Mouse (Mus musculus) MEL (cell line): Measurements from ENCODE around the gene Zfand3.

Experiments
- CTCF ChIP-seq, 3 experiments: IDR thresholded peaks in 2 of 3; conservative IDR thresholded peaks in 1 of 3; 2 replicates each; pipeline ENCODE4 v1.5.1; 2011 to 2012; ENCODE audit warnings: low read length in 3 of 3, low read depth in 2 of 3, mild to moderate bottlenecking in 2 of 3, improper control_type of control experiment in 1 of 3, inconsistent platforms in 1 of 3, mixed read lengths in 1 of 3, moderate library complexity in 1 of 3; ENCODE audit not compliant: control insufficient read depth in 1 of 3, insufficient read depth in 1 of 3, poor library complexity in 1 of 3, severe bottlenecking in 1 of 3
- EP300 ChIP-seq, 2 experiments: IDR thresholded peaks; 2 replicates each; pipeline ENCODE4 v1.6.1; 2011; ENCODE audit warnings: improper control_type of control experiment in 2 of 2, low read length in 2 of 2, low read depth in 1 of 2, mild to moderate bottlenecking in 1 of 2
- ETS1 ChIP-seq: IDR thresholded peaks from 2 replicates; pipeline ENCODE4 v1.6.1; 2012; ENCODE audit warnings: low read depth, mild to moderate bottlenecking, inconsistent platforms, low read length, improper control_type of control experiment, moderate library complexity
- JUND ChIP-seq: IDR thresholded peaks from 2 replicates; pipeline ENCODE4 v1.6.1; 2011; ENCODE audit warnings: low read depth, mild to moderate bottlenecking, improper control_type of control experiment, low read length
- MEF2A ChIP-seq: IDR thresholded peaks from 2 replicates; pipeline ENCODE4 v1.6.1; 2014; ENCODE audit warnings: low read depth, mild to moderate bottlenecking, inconsistent platforms, low read length, improper control_type of control experiment; ENCODE audit not compliant: poor library complexity, insufficient replicate concordance, severe bottlenecking; ENCODE audit errors: extremely low read depth
- MYC ChIP-seq: IDR thresholded peaks from 2 replicates; pipeline ENCODE4 v1.6.1; 2011; ENCODE audit warnings: low read depth, mild to moderate bottlenecking, low read length, improper control_type of control experiment, moderate library complexity
- NRF1 ChIP-seq: IDR thresholded peaks from 2 replicates; pipeline ENCODE4 v1.6.1; 2014; ENCODE audit warnings: low read depth, mild to moderate bottlenecking, inconsistent platforms, low read length, improper control_type of control experiment, moderate library complexity; ENCODE audit not compliant: poor library complexity, insufficient read depth, severe bottlenecking
- POLR2A ChIP-seq, 2 experiments: IDR thresholded peaks; 2 replicates each; pipeline ENCODE4 v1.6.1; 2011 to 2012; ENCODE audit warnings: low read length in 2 of 2, mild to moderate bottlenecking in 2 of 2, control low read depth in 1 of 2, improper control_type of control experiment in 1 of 2, low read depth in 1 of 2, moderate library complexity in 1 of 2; ENCODE audit not compliant: control insufficient read depth in 1 of 2, insufficient read depth in 1 of 2, poor library complexity in 1 of 2
- POLR2AphosphoS2 ChIP-seq: IDR thresholded peaks from 2 replicates; pipeline ENCODE4 v1.6.1; 2011; ENCODE audit warnings: low read length, improper control_type of control experiment
- RCOR1 ChIP-seq: IDR thresholded peaks from 2 replicates; pipeline ENCODE4 v1.6.1; 2012; ENCODE audit warnings: low read depth, mild to moderate bottlenecking, inconsistent platforms, low read length, improper control_type of control experiment
- TBP ChIP-seq: IDR thresholded peaks from 2 replicates; pipeline ENCODE4 v1.8.0; 2011; ENCODE audit warnings: low read depth, low read length, improper control_type of control experiment
- ZC3H11A ChIP-seq: IDR thresholded peaks from 2 replicates; pipeline ENCODE4 v1.6.1; 2012; ENCODE audit warnings: low read depth, mild to moderate bottlenecking, inconsistent platforms, low read length, improper control_type of control experiment
- ZNF384 ChIP-seq: IDR thresholded peaks from 2 replicates; pipeline ENCODE4 v1.6.1; 2012; ENCODE audit warnings: low read depth, mild to moderate bottlenecking, inconsistent platforms, low read length, improper control_type of control experiment

DNA sequence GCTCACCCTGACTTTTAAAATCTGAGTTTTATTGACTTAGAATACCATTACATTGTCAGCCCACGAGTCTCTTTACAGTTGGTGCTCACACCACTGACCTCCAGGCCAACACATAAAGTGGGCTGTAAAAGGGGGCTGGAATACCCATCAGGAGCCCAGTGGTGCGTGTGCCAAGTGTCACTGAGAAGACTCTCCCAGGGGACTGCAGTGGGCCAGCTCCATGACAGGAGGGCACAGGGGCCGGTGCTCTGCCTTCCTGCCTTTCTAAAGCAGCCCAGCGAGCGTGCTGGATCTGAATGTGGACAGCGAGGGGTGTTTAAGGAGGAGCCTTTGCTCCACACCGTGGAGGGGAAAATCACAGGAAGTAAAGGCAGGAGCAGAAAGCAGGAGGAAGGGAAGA, 249.4 kb downstream of the Zfand3 start:
- no peak for TF ChIP-seq MEF2A
- TF ChIP-seq POLR2AphosphoS2: no peak
- TF ChIP-seq TBP: no peak
- no peak for TF ChIP-seq ETS1
- TF ChIP-seq ZNF384: no peak
- no peak for TF ChIP-seq MYC
- TF ChIP-seq NRF1: no peak
- no peak for TF ChIP-seq POLR2A (IDR thresholded peaks at IDR 0.05; ENCODE audit: control insufficient read depth in 1 of 2, insufficient read depth in 1 of 2, low read depth in 1 of 2, low read length in 2 of 2, poor library complexity in 1 of 2)
- no peak for TF ChIP-seq CTCF (IDR thresholded peaks at IDR 0.05 in 2 of 3, conservative IDR thresholded peaks at IDR 0.05 in 1 of 3; ENCODE audit: control insufficient read depth in 1 of 3, insufficient read depth in 1 of 3, low read depth in 2 of 3, low read length in 3 of 3, poor library complexity in 1 of 3, severe bottlenecking in 1 of 3)
- TF ChIP-seq ZC3H11A: no peak
- no peak for TF ChIP-seq EP300 (IDR thresholded peaks at IDR 0.05; ENCODE audit: low read depth in 1 of 2, low read length in 2 of 2)
- no peak for TF ChIP-seq JUND
- TF ChIP-seq RCOR1: no peak
